Mouse (Mus musculus) spleen, postnatal 10 days (tissue): ENCODE measurements around the gene Nfil3.
A peak's percentile ranks its signal among the peaks of the same experiment; 100 is the strongest.

ENCODE experiments used
- DNase-seq, 2 experiments: peaks; one replicate each; pipeline ENCODE4 v3.0.0; 2021 to 2022; ENCODE audit warnings: low spot score in 2 of 2

The Nfil3 gene

DNA sequence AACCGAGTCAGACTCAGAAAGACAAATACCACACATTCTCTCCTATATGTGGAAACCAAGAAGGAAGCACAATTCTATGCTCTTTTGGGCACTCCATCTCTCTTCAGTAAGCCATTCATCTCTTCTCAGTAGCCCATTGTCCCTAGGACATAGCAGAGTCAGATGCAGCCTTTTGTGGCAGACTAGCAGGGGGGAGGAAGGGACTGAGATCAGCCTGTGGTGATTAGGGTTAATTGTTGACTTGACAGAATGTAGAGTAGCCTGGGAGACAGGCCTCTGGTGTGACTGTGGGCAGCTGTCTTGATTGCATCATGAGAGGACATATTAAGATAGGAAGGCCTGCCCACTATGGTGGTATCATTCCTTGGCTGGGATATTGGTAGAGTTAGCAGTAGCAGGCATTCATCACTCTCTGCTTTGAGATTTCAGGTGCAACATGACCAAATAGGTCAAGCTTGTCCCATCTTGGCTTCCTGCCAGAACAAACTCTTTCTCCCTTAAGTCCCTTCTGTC is 37.9 kb downstream of the Nfil3 start:
- no peak for DNase-seq

DNA sequence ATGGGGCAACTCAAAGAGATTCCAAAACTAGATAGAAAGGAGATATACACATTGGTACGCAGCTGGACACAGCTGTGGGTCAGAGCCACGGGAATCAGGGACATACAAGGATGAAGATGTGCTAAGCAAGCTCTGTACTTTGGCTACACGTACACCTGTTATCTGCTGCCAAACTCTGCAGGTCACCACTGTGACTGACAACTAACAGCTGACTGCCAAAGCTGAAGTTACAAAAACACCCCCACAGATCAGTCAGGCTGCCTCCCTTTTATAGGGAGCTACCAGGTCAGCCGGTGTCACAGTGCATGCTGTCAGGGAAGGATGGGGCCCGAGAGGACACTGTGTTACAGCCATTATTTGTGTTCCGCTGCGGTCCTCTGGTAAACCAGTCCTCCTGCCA is 39.9 kb downstream of the Nfil3 start:
- DNase-seq: no peak

GRCm38 (mm10) chr13:52930582-52930981 is 50.3 kb downstream of the Nfil3 start:
- DNase-seq: no peak

DNA sequence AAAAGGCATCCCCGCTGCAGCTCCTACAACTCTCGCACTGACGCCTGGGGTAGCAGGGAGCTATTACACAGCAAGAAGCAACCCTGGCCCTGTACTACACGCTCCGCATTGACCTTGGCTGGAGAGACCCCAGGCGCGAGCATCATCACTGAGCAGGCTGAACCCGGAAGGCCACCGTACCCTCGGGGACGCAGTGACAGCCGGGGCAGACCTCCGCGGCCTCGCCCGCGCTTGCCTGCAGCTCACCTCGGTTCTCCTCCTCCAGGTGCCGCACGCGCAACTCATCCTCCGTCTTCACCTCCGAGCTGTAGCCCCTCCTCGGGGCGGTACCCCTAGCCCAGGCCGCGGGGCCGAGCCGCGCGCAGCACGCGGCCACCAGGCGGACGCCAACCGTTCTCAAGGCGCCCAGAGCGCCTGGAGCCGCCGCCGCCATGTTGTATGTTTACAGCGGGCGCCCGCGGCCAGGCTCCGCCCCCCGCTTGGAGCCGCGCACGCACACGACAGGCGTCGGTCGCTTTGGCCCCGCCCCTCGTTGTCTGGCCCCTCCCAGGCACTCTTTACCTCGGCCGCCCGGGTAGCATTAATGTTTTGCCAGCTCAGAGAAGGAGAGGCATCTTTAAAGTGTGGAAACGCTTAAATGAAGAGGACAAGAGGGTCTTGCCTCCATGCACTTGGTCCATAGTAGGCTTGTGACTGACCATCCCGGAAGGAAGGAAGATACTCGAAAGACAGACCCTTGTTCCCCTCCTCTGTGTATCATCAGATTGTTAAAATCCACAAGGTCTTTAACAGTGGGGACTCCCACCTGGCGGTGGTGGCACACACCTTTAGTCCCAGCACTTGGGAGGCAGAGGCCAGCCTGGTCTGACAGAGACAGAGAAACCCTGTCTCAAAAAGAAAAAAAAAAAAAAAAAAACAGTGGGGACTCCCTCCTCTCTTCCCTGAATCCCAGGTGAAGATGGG is 51.4 kb downstream of the Nfil3 start, which contains the start of gene Auh:
TSS of gene Auh (minus strand) at position 473 of the 963 bp plus-strand sequence.
- DNase-seq: peak; percentile 83 to 96

- DNase-seq: no peak
Measured at GRCm38 (mm10) chr13:52928392-52928791, 52.5 kb downstream of the Nfil3 start.

DNA sequence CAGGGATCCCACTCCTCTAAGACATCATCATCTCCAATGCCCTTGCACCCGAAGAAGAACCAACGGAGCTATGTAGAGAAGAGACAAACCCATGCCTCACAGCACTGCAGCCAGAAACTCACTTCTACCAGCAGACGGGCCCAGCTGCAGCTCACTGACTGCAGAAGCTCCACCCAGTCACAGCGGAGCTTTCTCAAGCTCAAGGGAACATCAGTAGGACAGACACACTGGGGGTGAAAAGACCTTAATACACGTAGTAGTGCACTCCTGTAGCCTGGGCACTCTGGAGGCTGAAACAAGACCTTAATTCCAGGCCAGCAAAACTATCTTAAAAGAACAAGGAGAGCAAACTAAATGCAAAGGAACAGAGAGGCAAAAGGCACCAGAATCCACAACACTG is 56.4 kb downstream of the Nfil3 start:
- DNase-seq: no peak

DNA sequence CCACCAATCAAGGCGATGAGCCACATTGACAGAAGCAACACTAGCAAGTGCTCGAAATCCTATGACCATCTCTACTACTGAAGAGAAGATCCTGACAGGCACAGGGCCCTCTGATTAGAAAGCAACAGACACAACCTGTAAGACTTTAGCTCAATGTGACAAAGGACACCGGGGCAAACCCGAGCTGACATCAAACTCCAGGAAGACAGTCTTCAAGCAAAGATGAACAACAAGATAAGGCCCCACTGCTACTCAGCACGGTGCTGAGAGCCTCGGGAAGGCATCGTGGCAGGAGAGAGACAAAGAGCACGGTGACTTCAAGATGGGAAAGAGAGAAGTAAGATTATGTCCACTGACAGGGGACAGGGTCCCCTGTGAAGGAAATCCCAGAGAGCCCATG is 58.9 kb downstream of the Nfil3 start:
- no peak for DNase-seq

DNA sequence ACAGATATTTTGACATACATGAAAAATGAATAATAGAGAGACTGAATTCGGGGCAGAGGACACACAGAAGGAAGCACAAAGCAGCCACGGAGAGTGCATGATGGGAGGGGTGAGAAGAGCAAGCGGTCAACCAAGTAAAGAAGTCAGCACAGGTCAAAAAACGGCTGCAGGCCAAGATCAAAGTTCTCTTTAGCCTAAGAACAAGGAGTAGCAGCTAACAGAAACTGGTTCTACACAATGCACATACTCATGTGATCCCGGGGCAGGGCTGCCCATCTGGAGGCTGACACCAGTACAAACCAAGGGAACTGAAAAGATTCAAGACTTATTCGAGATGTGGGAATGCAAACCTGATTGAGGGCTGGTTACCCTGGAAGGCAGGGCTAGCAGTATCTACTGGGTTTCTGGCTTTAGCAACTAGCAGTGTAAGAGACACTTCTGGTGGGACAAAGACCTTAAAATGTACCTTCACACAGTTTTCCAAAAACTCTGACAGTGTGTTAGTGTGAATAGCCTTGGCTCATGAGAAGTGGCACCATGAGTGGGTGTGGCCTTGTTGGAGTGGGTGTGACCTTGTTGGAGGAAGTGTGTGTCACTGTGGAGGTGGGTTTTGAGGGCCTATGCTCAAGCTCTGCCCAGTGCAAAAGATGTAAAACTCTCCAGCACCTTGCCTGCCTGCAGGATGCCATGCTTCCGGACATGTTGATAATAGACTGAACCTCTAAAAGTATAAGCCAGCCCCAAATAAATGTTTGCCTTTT is 59.6 kb downstream of the Nfil3 start:
- DNase-seq: no peak

DNA sequence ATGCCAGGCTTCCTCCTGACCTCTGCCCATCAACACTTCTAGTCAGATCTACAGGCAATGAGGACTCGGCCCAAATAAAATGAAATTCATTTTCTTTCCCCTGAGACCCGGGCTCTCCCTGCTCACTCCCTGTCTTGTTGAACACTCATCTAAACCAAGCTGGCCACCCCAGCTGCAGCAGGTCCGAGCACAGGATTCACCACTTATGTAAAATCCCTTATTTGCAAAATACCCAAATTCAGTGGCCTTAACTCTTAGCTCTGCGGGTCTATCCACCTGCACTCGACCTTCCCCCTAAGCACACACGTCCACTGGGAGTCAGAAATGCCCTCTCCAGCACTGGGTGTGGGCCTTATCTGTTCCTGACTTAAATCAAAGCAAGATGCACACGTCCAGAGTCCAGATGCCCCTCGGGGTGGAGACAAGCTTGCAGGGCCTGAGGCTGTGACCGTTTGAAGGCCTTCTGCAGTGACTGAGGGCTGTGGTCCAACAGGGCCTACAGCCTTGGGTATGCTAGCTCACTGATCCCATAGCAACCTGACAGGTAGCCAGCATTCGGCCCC is 61.0 kb downstream of the Nfil3 start:
- DNase-seq: no peak

DNA sequence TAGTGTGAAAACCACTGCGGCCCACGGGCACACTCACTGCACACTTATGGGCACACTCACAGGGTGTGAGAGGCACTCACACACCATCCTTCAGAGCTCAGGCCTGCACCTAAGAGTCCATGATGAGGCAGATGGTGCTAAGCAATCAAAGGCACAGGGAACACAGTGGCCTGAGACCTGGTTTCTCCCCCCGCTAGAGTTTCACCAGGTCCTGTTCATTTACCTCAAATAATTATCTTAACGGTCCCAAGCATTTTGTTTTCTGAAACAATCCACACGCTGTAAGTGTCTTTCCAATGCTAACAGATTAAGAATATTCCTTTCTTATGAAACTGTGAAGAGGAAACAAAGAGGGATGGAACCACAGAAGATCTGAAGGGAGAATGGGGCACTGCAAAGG is 62.5 kb downstream of the Nfil3 start:
- no peak for DNase-seq
